Mouse (Mus musculus) adrenal gland (tissue): Measurements from ENCODE around the gene Smok3b.

Experiments
- intact Hi-C: fragments of 180-260 bp; cut with DNase I; formaldehyde crosslinking; loops from one replicate; pipeline ENCODE4 v1.15.1; 2025

Gene Smok3b

DNA sequence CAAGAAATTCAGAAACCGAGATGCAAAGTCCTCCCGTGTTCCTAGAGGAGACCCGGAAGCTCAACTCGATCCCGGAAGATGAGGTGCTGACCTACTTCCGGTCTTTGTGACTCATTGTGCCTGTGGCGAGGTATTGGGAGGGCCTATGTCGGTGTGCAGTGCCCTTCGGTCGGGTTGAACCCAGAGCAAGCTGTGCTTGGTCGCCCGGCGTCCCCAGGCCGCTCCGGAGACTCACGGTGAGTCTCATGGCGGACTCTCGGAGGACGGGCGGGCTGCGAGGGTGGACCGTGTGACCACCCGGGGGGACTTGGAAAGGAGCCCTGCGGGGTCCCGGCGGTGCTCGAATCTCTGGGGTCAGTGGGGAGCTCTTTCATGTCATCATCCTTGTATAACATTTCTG, 63.8 kb downstream of the Smok3b start, which contains the start of gene Zkscan1:
Zkscan1 (plus strand) TSS at position 89 of the 400 bp plus-strand sequence.
- intact Hi-C loops = no loop called here

DNA sequence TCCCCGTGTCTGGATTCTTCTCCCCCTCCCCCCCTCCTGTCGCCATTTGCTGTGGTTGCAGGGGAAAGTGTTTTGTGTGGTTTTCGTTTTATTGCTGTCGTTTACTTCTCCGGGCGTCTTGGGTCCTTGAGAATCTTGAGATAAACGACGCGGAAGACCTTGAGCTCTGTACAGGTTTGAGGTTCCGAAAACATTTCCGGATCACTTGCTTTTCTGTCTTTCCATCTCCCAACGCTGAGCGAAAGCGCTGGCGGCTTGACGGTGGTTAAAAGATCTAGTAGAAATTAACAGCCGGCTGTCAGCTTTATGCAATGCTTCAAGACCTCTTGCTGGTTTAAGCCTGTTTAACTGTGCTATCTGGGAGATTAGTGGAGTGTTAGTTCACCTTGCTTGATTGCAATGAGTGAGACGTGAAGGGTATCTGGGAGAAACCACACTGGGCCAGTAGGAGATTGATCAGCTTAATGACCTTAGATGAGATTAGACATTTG, 64.2 kb downstream of the Smok3b start:
- intact Hi-C loops = no loop called here

DNA sequence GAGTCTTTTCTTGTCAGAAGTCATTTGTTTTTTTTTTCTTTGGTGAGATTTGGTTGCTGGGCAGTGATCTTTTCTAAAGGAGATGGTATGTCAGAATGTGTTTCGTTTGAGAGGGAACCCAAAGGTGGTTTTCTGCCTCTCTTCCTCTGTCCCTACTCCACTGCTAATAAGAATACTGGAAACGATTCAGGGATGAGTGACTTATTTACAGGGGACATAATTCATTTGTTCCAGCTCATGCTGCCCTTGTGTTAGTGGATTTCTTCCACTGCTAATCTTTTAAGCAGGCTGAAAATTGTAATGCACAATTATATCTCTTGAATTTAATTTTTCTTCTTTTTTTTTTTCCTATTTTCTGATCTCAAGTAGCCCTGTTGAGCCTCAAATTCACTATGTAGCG, 65.6 kb downstream of the Smok3b start:
- intact Hi-C loops = no loop called here

DNA sequence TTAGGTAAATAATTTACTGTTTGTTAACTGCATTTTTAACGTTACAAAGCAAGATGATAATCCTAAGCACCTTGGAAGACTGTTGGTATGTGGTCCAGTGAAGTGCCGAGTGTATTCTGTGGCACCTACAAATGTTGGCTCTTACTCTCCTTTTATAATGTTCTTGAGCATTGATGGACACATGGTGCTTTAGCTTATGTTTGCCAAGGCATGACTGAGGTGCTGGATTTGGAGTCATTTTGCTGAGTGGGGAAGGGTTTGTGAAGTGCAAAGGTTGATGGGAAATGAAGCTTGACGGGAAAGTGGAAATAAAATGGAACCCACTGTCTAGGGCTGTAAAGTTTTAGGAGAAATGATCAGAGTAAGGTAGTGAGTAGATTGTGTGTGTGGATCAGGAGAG, 67.1 kb downstream of the Smok3b start:
- intact Hi-C loops = no loop called here

DNA sequence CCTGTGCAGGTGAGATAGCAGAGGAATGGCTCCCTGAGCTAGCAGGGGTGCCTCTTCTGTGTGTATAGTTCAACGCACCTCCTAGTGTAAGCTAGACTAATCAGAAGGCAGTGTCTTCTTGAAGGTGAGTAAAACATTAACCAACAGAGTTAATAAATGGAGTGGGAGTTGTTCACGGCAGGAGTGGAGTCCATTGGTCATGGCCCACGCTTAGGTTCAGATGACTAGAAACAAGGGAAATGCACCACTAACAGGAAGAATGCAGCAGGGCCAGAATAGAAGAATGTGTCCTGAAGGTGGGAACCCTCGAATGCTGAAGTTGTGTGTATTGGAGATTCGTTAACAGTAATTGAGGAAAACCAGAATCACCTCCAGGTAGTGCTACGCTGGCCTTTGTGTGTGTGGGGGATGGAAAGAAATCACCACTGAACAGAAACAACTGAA, 67.9 kb downstream of the Smok3b start:
- intact Hi-C loops = no loop called here

DNA sequence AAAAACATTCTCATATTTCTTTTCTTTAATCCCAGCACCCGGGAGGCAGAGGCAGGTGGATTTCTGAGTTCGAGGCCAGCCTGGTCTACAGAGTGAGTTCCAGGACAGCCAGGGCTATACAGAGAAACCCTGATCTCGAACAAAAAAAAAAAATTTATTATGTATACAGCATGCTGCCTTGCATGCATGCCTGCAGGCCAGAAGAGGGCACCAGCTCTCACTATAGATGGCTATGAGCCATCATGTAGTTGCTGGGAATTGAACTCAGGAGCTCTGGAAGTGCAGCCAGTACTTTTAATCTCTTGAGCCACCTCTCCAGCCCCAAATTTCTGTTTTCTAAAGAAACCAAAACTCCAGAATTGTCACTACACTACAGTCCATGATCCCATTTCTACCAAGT, 69.0 kb downstream of the Smok3b start:
- intact Hi-C loops = no loop called here

DNA sequence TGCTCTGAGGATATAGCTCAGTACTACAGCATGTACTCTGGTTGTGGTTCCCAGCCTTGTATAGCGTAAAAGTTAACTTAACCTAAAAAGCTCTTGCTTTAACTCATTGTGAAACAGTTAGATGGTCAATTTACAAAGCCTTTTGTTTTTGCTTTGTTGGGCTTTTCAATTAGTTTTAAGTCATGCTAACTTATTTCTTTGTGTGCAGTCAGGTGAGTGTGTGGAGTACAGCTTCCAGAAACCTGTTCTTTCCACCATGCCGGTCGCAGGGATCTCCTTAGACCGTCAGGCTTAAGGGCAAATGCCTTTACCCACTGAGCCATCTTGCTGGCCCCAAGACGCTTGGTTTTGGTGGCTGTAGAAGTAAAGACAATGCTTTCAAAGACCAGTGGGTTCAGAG, 69.5 kb downstream of the Smok3b start:
- intact Hi-C loops = no loop called here

DNA sequence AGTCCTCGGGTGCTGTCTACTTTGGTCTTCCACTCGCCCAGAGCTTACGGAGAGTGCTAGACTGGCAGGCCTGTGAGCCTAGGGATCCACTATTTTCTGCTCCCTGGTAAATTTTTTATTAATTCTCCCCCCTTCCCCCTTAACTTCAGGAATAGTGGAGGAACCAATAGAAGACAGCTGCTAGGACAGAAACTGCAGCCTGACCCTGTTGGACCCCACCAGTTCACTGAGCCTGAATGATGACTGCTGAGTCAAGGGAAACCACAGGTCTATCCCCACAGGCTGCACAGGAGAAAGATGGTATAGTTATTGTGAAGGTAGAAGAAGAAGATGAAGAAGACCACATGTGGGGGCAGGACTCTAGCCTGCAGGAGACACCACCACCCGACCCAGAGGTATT, 71.5 kb downstream of the Smok3b start:
- intact Hi-C loops = no loop called here

DNA sequence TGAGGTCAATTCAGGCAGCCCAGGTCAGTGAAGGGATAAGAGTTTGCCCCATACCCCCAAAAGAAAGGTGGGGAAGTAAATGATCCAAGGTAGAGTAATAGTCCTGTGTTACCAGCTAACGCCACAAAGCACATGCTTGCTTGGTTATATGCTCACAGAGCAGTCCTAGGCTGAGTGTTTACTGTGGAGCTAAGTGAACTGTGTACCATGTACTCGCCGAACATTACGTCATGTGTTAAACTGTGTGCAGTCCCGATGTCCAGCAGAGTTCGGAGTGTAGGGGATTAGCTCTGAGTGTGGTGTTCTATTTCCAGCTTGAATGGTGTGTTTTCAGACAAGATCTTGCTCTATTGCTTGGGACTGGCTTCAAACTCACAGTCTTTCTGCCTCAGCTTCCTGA, 73.2 kb downstream of the Smok3b start:
- intact Hi-C loops = no loop called here
